Mouse (Mus musculus): ENCODE results near the gene Afap1l2. TPM values are rescaled to one million over a fixed set of nuclear protein-coding genes. Genes with fewer than 3 reads are reported as not detected.

The Afap1l2 gene
- polyA plus RNA-seq, 1 experiment, result 4.9 TPM

GRCm38 (mm10) chr19:56937911-56938310 lies 70.1 kb downstream of the Afap1l2 start:
- Histone ChIP-seq H3K27ac (ENCODE audit: control insufficient read depth, insufficient read depth, low read depth, low read length, poor library complexity) (no peak overlapping the region), H3K4me3 (replicated peaks; ENCODE audit: control insufficient read depth, low read depth, low read length) (no peak overlapping the region), H3K4me1 (ENCODE audit: control insufficient read depth, insufficient read depth, low read length) (no peaks in the 10 kb centered on the region)
- 85% methylated on average over 5 of the region's 5 CpGs for WGBS
- no peak for TF ChIP-seq CTCF (IDR thresholded peaks at IDR 0.05; ENCODE audit: control insufficient read depth, insufficient read depth, low read length)
- TF ChIP-seq POLR2A (IDR thresholded peaks at IDR 0.05; ENCODE audit: borderline replicate concordance, control insufficient read depth, low read depth, low read length), result no peak

GRCm38 (mm10) chr19:56936253-56936652 lies 71.8 kb downstream of the Afap1l2 start:
- no peak overlapping the region for H3K4me3 ChIP-seq (replicated peaks; ENCODE audit: control insufficient read depth, low read depth, low read length)
- H3K27ac ChIP-seq (ENCODE audit: control insufficient read depth, insufficient read depth, low read depth, low read length, poor library complexity), result no peak overlapping the region
- H3K4me1 ChIP-seq (ENCODE audit: control insufficient read depth, insufficient read depth, low read length), result no peaks in the 10 kb centered on the region
- 87% methylated on average over 8 of the region's 8 CpGs for WGBS
- TF ChIP-seq POLR2A (IDR thresholded peaks at IDR 0.05; ENCODE audit: borderline replicate concordance, control insufficient read depth, low read depth, low read length) (no peak), CTCF (IDR thresholded peaks at IDR 0.05; ENCODE audit: control insufficient read depth, insufficient read depth, low read length) (no peak)

GRCm38 (mm10) chr19:56935777-56936176 lies 72.3 kb downstream of the Afap1l2 start:
- Histone ChIP-seq H3K4me3 (replicated peaks; ENCODE audit: control insufficient read depth, low read depth, low read length) (no peak overlapping the region), H3K27ac (ENCODE audit: control insufficient read depth, insufficient read depth, low read depth, low read length, poor library complexity) (no peak overlapping the region), H3K4me1 (ENCODE audit: control insufficient read depth, insufficient read depth, low read length) (no peaks in the 10 kb centered on the region; the same call in 1 of the 2 replicates)
- TF ChIP-seq CTCF (IDR thresholded peaks at IDR 0.05; ENCODE audit: control insufficient read depth, insufficient read depth, low read length) (no peak), POLR2A (IDR thresholded peaks at IDR 0.05; ENCODE audit: borderline replicate concordance, control insufficient read depth, low read depth, low read length) (no peak)
- WGBS, result 72% methylated on average over 7 of the region's 7 CpGs

- Histone ChIP-seq H3K27ac (ENCODE audit: control insufficient read depth, insufficient read depth, low read depth, low read length, poor library complexity) (no peak overlapping the region), H3K4me1 (ENCODE audit: control insufficient read depth, insufficient read depth, low read length) (no peaks in the 10 kb centered on the region; the same call in 1 of the 2 replicates), H3K4me3 (replicated peaks; ENCODE audit: control insufficient read depth, low read depth, low read length) (no peak overlapping the region)
- 89% methylated on average over 6 of the region's 6 CpGs for WGBS
- TF ChIP-seq POLR2A (IDR thresholded peaks at IDR 0.05; ENCODE audit: borderline replicate concordance, control insufficient read depth, low read depth, low read length) (no peak), CTCF (IDR thresholded peaks at IDR 0.05; ENCODE audit: control insufficient read depth, insufficient read depth, low read length) (no peak)
These were observed 72.9 kb downstream of the Afap1l2 start for GRCm38 (mm10) chr19:56935111-56935510.

GRCm38 (mm10) chr19:56933800-56934199 lies 74.2 kb downstream of the Afap1l2 start:
- Histone ChIP-seq H3K4me3 (replicated peaks; ENCODE audit: control insufficient read depth, low read depth, low read length) (no peak overlapping the region), H3K4me1 (ENCODE audit: control insufficient read depth, insufficient read depth, low read length) (no peaks in the 10 kb centered on the region; the same call in 1 of the 2 replicates), H3K27ac (ENCODE audit: control insufficient read depth, insufficient read depth, low read depth, low read length, poor library complexity) (no peak overlapping the region)
- TF ChIP-seq CTCF (IDR thresholded peaks at IDR 0.05; ENCODE audit: control insufficient read depth, insufficient read depth, low read length) (no peak), POLR2A (IDR thresholded peaks at IDR 0.05; ENCODE audit: borderline replicate concordance, control insufficient read depth, low read depth, low read length) (no peak)
- WGBS, result 79% methylated on average over 3 of the region's 3 CpGs

- 77% methylated on average over 9 of the region's 9 CpGs for WGBS
- H3K4me3 ChIP-seq (replicated peaks; ENCODE audit: control insufficient read depth, low read depth, low read length), result no peak overlapping the region
- no peaks in the 10 kb centered on the region; the same call in 1 of the 2 replicates for H3K4me1 ChIP-seq (ENCODE audit: control insufficient read depth, insufficient read depth, low read length)
- TF ChIP-seq POLR2A (IDR thresholded peaks at IDR 0.05; ENCODE audit: borderline replicate concordance, control insufficient read depth, low read depth, low read length) (no peak), CTCF (IDR thresholded peaks at IDR 0.05; ENCODE audit: control insufficient read depth, insufficient read depth, low read length) (no peak)
- H3K27ac ChIP-seq (ENCODE audit: control insufficient read depth, insufficient read depth, low read depth, low read length, poor library complexity), result no peak overlapping the region
These were observed 78.0 kb downstream of the Afap1l2 start for GRCm38 (mm10) chr19:56930029-56930428.

- TF ChIP-seq POLR2A (IDR thresholded peaks at IDR 0.05; ENCODE audit: borderline replicate concordance, control insufficient read depth, low read depth, low read length) (no peak), CTCF (IDR thresholded peaks at IDR 0.05; ENCODE audit: control insufficient read depth, insufficient read depth, low read length) (no peak)
- WGBS, result 42% methylated on average over 3 of the region's 3 CpGs
- no peak overlapping the region for H3K27ac ChIP-seq (ENCODE audit: control insufficient read depth, insufficient read depth, low read depth, low read length, poor library complexity)
- no peaks in the 10 kb centered on the region; the same call in 1 of the 2 replicates for H3K4me1 ChIP-seq (ENCODE audit: control insufficient read depth, insufficient read depth, low read length)
- no peak overlapping the region for H3K4me3 ChIP-seq (replicated peaks; ENCODE audit: control insufficient read depth, low read depth, low read length)
These were observed 78.6 kb downstream of the Afap1l2 start for GRCm38 (mm10) chr19:56929392-56929791.

GRCm38 (mm10) chr19:56921744-56922143 lies 86.3 kb downstream of the Afap1l2 start:
- 66% methylated on average over 5 of the region's 5 CpGs for WGBS
- H3K4me3 ChIP-seq (replicated peaks; ENCODE audit: control insufficient read depth, low read depth, low read length), result no peak overlapping the region
- no peak overlapping the region for H3K27ac ChIP-seq (ENCODE audit: control insufficient read depth, insufficient read depth, low read depth, low read length, poor library complexity)
- TF ChIP-seq CTCF (IDR thresholded peaks at IDR 0.05; ENCODE audit: control insufficient read depth, insufficient read depth, low read length) (no peak), POLR2A (IDR thresholded peaks at IDR 0.05; ENCODE audit: borderline replicate concordance, control insufficient read depth, low read depth, low read length) (no peak)
- H3K4me1 ChIP-seq (ENCODE audit: control insufficient read depth, insufficient read depth, low read length), result no peaks in the 10 kb centered on the region

GRCm38 (mm10) chr19:56920232-56920631 lies 87.8 kb downstream of the Afap1l2 start:
- 86% methylated on average over 13 of the region's 13 CpGs for WGBS
- no peak overlapping the region for H3K27ac ChIP-seq (ENCODE audit: control insufficient read depth, insufficient read depth, low read depth, low read length, poor library complexity)
- H3K4me3 ChIP-seq (replicated peaks; ENCODE audit: control insufficient read depth, low read depth, low read length), result no peak overlapping the region
- TF ChIP-seq POLR2A (IDR thresholded peaks at IDR 0.05; ENCODE audit: borderline replicate concordance, control insufficient read depth, low read depth, low read length), result no peak
- TF ChIP-seq CTCF (IDR thresholded peaks at IDR 0.05; ENCODE audit: control insufficient read depth, insufficient read depth, low read length), result no peak
- no peaks in the 10 kb centered on the region for H3K4me1 ChIP-seq (ENCODE audit: control insufficient read depth, insufficient read depth, low read length)

Data from bone marrow, adult 2 months (tissue).